Mouse (Mus musculus) testis, adult 2 months (tissue): ENCODE data around the gene Ddr2. TPM values are rescaled to one million over a fixed set of nuclear protein-coding genes. Genes with fewer than 3 reads are reported as not detected.

Experiments used
- H3K27ac ChIP-seq: fragments of 200-500 bp; 2 replicates; pipeline ENCODE4 v1.5.1; 2012; ENCODE audit warnings: low read depth, low read length; ENCODE audit not compliant: control insufficient read depth, insufficient read depth
- H3K27me3 ChIP-seq: fragments of 200-500 bp; 2 replicates; pipeline ENCODE4 v1.6.1; 2012; ENCODE audit warnings: mild to moderate bottlenecking, low read length, moderate library complexity; ENCODE audit not compliant: control insufficient read depth, insufficient read depth
- H3K36me3 ChIP-seq: fragments of 200-500 bp; 2 replicates; pipeline ENCODE4 v1.6.1; 2012; ENCODE audit warnings: mild to moderate bottlenecking, low read length; ENCODE audit not compliant: control insufficient read depth, insufficient read depth
- H3K4me1 ChIP-seq: fragments of 200-500 bp; 2 replicates; pipeline ENCODE4 v1.6.1; 2012; ENCODE audit warnings: low read length; ENCODE audit not compliant: control insufficient read depth, insufficient read depth
- H3K4me3 ChIP-seq: fragments of 200-500 bp; 2 replicates; pipeline ENCODE4 v1.5.1; 2012; ENCODE audit warnings: low read depth, mild to moderate bottlenecking, low read length, moderate library complexity, mixed read lengths; ENCODE audit not compliant: control insufficient read depth
- CTCF ChIP-seq: fragments of 200-500 bp; IDR thresholded peaks from 2 replicates; pipeline ENCODE4 v1.5.1; 2012; ENCODE audit warnings: low read depth, mild to moderate bottlenecking, inconsistent platforms, low read length, moderate library complexity; ENCODE audit not compliant: control insufficient read depth, insufficient read depth, insufficient replicate concordance
- POLR2A ChIP-seq: fragments of 200-500 bp; IDR thresholded peaks from 2 replicates; pipeline ENCODE4 v1.6.1; 2012; ENCODE audit warnings: low read depth, mild to moderate bottlenecking, inconsistent platforms, low read length, moderate library complexity; ENCODE audit not compliant: control insufficient read depth
- polyA plus RNA-seq: library from polyadenylated mRNA; depleted of rRNA; stranded (reverse); fragments of >200 nt; gene quantifications from 2 replicates; pipeline ENCODE4 v1.2.3, GENCODE M21; 2012

Ddr2 gene
- polyA plus RNA-seq, 1 experiment, result 1.8 TPM

GRCm38 (mm10) chr1:170035575-170035974, 75.0 kb downstream of the Ddr2 start:
- no peaks in the 10 kb centered on the region for H3K27me3 ChIP-seq
- H3K4me3 ChIP-seq, result no peak overlapping the region
- TF ChIP-seq CTCF, result no peak
- TF ChIP-seq POLR2A, result no peak
- no peaks in the 10 kb centered on the region for H3K36me3 ChIP-seq
- no peaks in the 10 kb centered on the region for H3K4me1 ChIP-seq
- H3K27ac ChIP-seq, result no peak overlapping the region

GRCm38 (mm10) chr1:170034961-170035360, 75.6 kb downstream of the Ddr2 start:
- TF ChIP-seq POLR2A, result no peak
- Histone ChIP-seq H3K27me3 (no peaks in the 10 kb centered on the region), H3K36me3 (no peaks in the 10 kb centered on the region), H3K4me1 (no peaks in the 10 kb centered on the region), H3K4me3 (no peak overlapping the region), H3K27ac (no peak overlapping the region)

- no peaks in the 10 kb centered on the region for H3K36me3 ChIP-seq
- H3K27me3 ChIP-seq, result no peaks in the 10 kb centered on the region
- H3K27ac ChIP-seq, result no peak overlapping the region
- TF ChIP-seq POLR2A (no peak), CTCF (no peak)
- H3K4me1 ChIP-seq, result no peaks in the 10 kb centered on the region
- no peak overlapping the region for H3K4me3 ChIP-seq
These were observed 78.9 kb downstream of the Ddr2 start for GRCm38 (mm10) chr1:170031656-170032055.

GRCm38 (mm10) chr1:170014784-170015183, 95.8 kb downstream of the Ddr2 start:
- TF ChIP-seq CTCF, result no peak
- TF ChIP-seq POLR2A, result no peak
- Histone ChIP-seq H3K4me3 (no peak overlapping the region), H3K4me1 (no peaks in the 10 kb centered on the region), H3K27me3 (no peaks in the 10 kb centered on the region), H3K27ac (no peak overlapping the region), H3K36me3 (no peaks in the 10 kb centered on the region)

GRCm38 (mm10) chr1:170010716-170011505, 99.7 kb downstream of the Ddr2 start:
- Histone ChIP-seq H3K27me3 (no peaks in the 10 kb centered on the region), H3K36me3 (no peaks in the 10 kb centered on the region), H3K27ac (no peak overlapping the region), H3K4me3 (no peak overlapping the region), H3K4me1 (no peaks in the 10 kb centered on the region)
- TF ChIP-seq POLR2A, result no peak
- TF ChIP-seq CTCF, result no peak

- H3K27ac ChIP-seq, result no peak overlapping the region
- no peak for TF ChIP-seq CTCF
- no peak for TF ChIP-seq POLR2A
- no peaks in the 10 kb centered on the region for H3K4me1 ChIP-seq
- no peak overlapping the region for H3K4me3 ChIP-seq
- no peaks in the 10 kb centered on the region for H3K27me3 ChIP-seq
- no peaks in the 10 kb centered on the region for H3K36me3 ChIP-seq
These were observed 101.3 kb downstream of the Ddr2 start for GRCm38 (mm10) chr1:170009296-170009695.

- Histone ChIP-seq H3K4me3 (no peak overlapping the region), H3K4me1 (no peaks in the 10 kb centered on the region), H3K27ac (no peak overlapping the region), H3K36me3 (no peaks in the 10 kb centered on the region), H3K27me3 (no peaks in the 10 kb centered on the region)
- TF ChIP-seq POLR2A, result no peak
- TF ChIP-seq CTCF, result no peak
These were observed 101.9 kb downstream of the Ddr2 start for GRCm38 (mm10) chr1:170008432-170009220.
